Mouse (Mus musculus) spleen, adult 2 months (tissue): ENCODE results near the gene Gm9857.

ENCODE experiments used
- CTCF ChIP-seq: fragments of 200-500 bp; IDR thresholded peaks from 2 replicates; pipeline ENCODE4 v1.5.1; 2011; ENCODE audit warnings: mild to moderate bottlenecking, inconsistent platforms; ENCODE audit not compliant: insufficient read depth, insufficient read length, insufficient replicate concordance; ENCODE audit errors: extremely low read depth
- POLR2A ChIP-seq: fragments of 200-500 bp; IDR thresholded peaks from 2 replicates; pipeline ENCODE4 v1.6.1; 2011; ENCODE audit warnings: low read depth, low read length, inconsistent platforms

GRCm38 (mm10) chr3:108938691-108939090, 1.6 kb downstream of the Gm9857 start:
- no peak for TF ChIP-seq CTCF
- TF ChIP-seq POLR2A, result no peak
